Mouse (Mus musculus): ENCODE measurements around the gene Micall2. TPM values are rescaled to one million over a fixed set of nuclear protein-coding genes. Genes with fewer than 3 reads are reported as not detected.
"Not testable (repeated sequence)": the region's sequence is repeated elsewhere in the genome, so short reads cannot be mapped to it uniquely, and the experiment has no call there.

The Micall2 gene
- total RNA-seq, 2 experiments from 2014 or later = 4.7 to 5.6 TPM

GRCm38 (mm10) chr5:139727261-139727660 is 8.9 kb downstream of the Micall2 start:
- no peak for DNase-seq

GRCm38 (mm10) chr5:139726186-139726585 is 9.9 kb downstream of the Micall2 start:
- DNase-seq = no peak

- no peak for DNase-seq
These were observed 11.6 kb downstream of the Micall2 start for GRCm38 (mm10) chr5:139724336-139725116.

- DNase-seq = no peak
These were observed 13.0 kb downstream of the Micall2 start for GRCm38 (mm10) chr5:139723113-139723512.

GRCm38 (mm10) chr5:139722709-139723108 is 13.4 kb downstream of the Micall2 start:
- DNase-seq = no peak

GRCm38 (mm10) chr5:139718949-139719348 is 17.2 kb downstream of the Micall2 start:
- no peak for DNase-seq

GRCm38 (mm10) chr5:139718540-139718939 is 17.6 kb downstream of the Micall2 start:
- DNase-seq = peak; percentile 39

- DNase-seq = peak; percentile 75
These were observed 18.4 kb downstream of the Micall2 start for GRCm38 (mm10) chr5:139717723-139718122.

- DNase-seq = no peak
These were observed 29.6 kb downstream of the Micall2 start for GRCm38 (mm10) chr5:139706496-139706895.

GRCm38 (mm10) chr5:139702905-139703304 is 33.2 kb downstream of the Micall2 start:
- DNase-seq = peak; percentile 41

- DNase-seq = no peak
These were observed 33.9 kb downstream of the Micall2 start for GRCm38 (mm10) chr5:139702236-139702635.

- DNase-seq = no peak
These were observed 39.2 kb downstream of the Micall2 start for GRCm38 (mm10) chr5:139696954-139697353.

- not testable (repeated sequence) for DNase-seq
These were observed 40.3 kb downstream of the Micall2 start for GRCm38 (mm10) chr5:139695876-139696275.

GRCm38 (mm10) chr5:139694989-139695571 is 41.1 kb downstream of the Micall2 start:
- DNase-seq = peak; percentile 30

GRCm38 (mm10) chr5:139694292-139694988 is 41.7 kb downstream of the Micall2 start:
- DNase-seq = no peak

GRCm38 (mm10) chr5:139690791-139691190 is 45.3 kb downstream of the Micall2 start:
- no peak for DNase-seq

GRCm38 (mm10) chr5:139688356-139688755 is 47.8 kb downstream of the Micall2 start:
- DNase-seq = no peak

GRCm38 (mm10) chr5:139687646-139688045 is 48.5 kb downstream of the Micall2 start:
- peak; percentile 58 for DNase-seq

- DNase-seq = no peak
These were observed 49.4 kb downstream of the Micall2 start for GRCm38 (mm10) chr5:139686530-139687249.

- no peak for DNase-seq
These were observed 52.9 kb downstream of the Micall2 start for GRCm38 (mm10) chr5:139683228-139683627.

GRCm38 (mm10) chr5:139682631-139682977 is 53.5 kb downstream of the Micall2 start:
- DNase-seq = no peak

- no peak for DNase-seq
These were observed 54.1 kb downstream of the Micall2 start for GRCm38 (mm10) chr5:139681832-139682630.

Measured in heart, postnatal 4 days (tissue).